Mouse (Mus musculus) ES-E14 (cell line): Measurements from ENCODE around the gene Stau1. TPM values are rescaled to one million over a fixed set of nuclear protein-coding genes. Genes with fewer than 3 reads are reported as not detected.

ENCODE experiments used
- DNase-seq: peaks from one replicate; pipeline ENCODE4 v3.0.0-alpha.2; 2013; ENCODE audit warnings: low read depth, low spot score
- H3K27ac ChIP-seq: 2 replicates; pipeline ENCODE4 v1.5.1; 2012; ENCODE audit warnings: low read depth, mild to moderate bottlenecking, low read length, moderate library complexity, mixed read lengths; ENCODE audit not compliant: poor library complexity, insufficient read depth, severe bottlenecking
- H3K36me3 ChIP-seq: 2 replicates; pipeline ENCODE4 v1.6.1; 2012; ENCODE audit warnings: mild to moderate bottlenecking, low read length, moderate library complexity, mixed read lengths; ENCODE audit not compliant: control insufficient read depth, poor library complexity, insufficient read depth, severe bottlenecking
- H3K4me1 ChIP-seq, 2 experiments: fragments of 150-350 bp in 1 of 2; sonication (generic) in 1 of 2; 2 replicates each; pipeline ENCODE4 v1.6.1; 2012; ENCODE audit warnings: low read length in 2 of 2, mild to moderate bottlenecking in 1 of 2, mixed read lengths in 1 of 2; ENCODE audit not compliant: control insufficient read depth in 2 of 2, insufficient read depth in 2 of 2, poor library complexity in 1 of 2
- H3K4me3 ChIP-seq, 2 experiments: fragments of 150-350 bp in 1 of 2; sonication (generic) in 1 of 2; 2 replicates each; pipeline ENCODE4 v1.5.1; 2012; ENCODE audit warnings: low read length in 2 of 2, low read depth in 1 of 2, mild to moderate bottlenecking in 1 of 2, mixed read lengths in 1 of 2; ENCODE audit not compliant: insufficient read depth in 1 of 2, poor library complexity in 1 of 2, severe bottlenecking in 1 of 2
- H3K9ac ChIP-seq: 2 replicates; pipeline ENCODE4 v1.6.1; 2012; ENCODE audit warnings: low read depth, mild to moderate bottlenecking, low read length, mixed read lengths; ENCODE audit not compliant: poor library complexity, insufficient read depth, severe bottlenecking
- H3K9me3 ChIP-seq: fragments of 150-350 bp; sonication (generic); 2 replicates; pipeline ENCODE4 v1.6.1; 2012; ENCODE audit warnings: low read depth, mild to moderate bottlenecking, low read length; ENCODE audit not compliant: control insufficient read depth, insufficient read depth
- CHD2 ChIP-seq: IDR thresholded peaks from 2 replicates; pipeline ENCODE4 v1.6.1; 2014; ENCODE audit warnings: mild to moderate bottlenecking, low read depth, low read length, inconsistent platforms
- HCFC1 ChIP-seq: IDR thresholded peaks from 2 replicates; pipeline ENCODE4 v1.6.1; 2012; ENCODE audit warnings: low read length, inconsistent platforms, borderline replicate concordance; ENCODE audit not compliant: insufficient read depth
- MAFK ChIP-seq: IDR thresholded peaks from 2 replicates; pipeline ENCODE4 v1.6.1; 2014; ENCODE audit warnings: mild to moderate bottlenecking, low read depth, low read length, inconsistent platforms; ENCODE audit not compliant: insufficient read depth
- ZC3H11A ChIP-seq: IDR thresholded peaks from 2 replicates; pipeline ENCODE4 v1.6.1; 2012; ENCODE audit warnings: low read depth, mild to moderate bottlenecking, inconsistent platforms, low read length, borderline replicate concordance
- ZNF384 ChIP-seq: IDR thresholded peaks from 2 replicates; pipeline ENCODE4 v1.6.1; 2012; ENCODE audit warnings: low read depth, low read length, inconsistent platforms
- in situ Hi-C, 2 experiments: fragments of 600-800 bp; cut with MboI; formaldehyde crosslinking; loops; one replicate each; pipeline ENCODE4 v1.15.1; 2025; ENCODE audit warnings: low sequenced_read_pairs in 2 of 2, inconsistent platforms in 1 of 2; ENCODE audit not compliant: unreplicated experiment in 2 of 2
- total RNA-seq: library from RNA; depleted of rRNA; stranded (reverse); fragments of 300-350 nt; gene quantifications from 2 replicates; pipeline ENCODE4 v1.2.3, GENCODE M21; 2012

Stau1 gene
- total RNA-seq, 1 experiment = 24.1 TPM

DNA sequence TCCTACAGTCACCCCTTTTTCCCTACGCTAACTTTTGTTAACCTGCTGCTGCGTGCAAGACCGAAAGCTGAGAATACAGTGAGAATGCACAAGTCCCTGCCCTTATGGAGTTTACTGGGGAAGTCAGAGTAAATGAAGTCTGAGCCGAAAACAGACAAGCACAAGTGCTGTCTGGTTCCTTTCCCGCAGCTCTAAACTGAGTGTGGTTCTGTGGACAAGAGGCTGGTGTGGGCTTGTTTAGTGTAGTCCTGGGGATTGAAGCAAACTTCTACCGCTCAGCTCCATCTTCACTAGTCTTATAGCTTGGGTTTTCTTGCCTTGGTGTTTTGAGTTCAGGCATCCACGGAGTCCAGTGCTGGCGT is 415 bp upstream of the Stau1 start:
- DNase-seq = no peak
- TF ChIP-seq HCFC1 = no peak
- TF ChIP-seq CHD2 = no peak
- no peak for TF ChIP-seq ZC3H11A
- TF ChIP-seq MAFK = no peak
- no peak for TF ChIP-seq ZNF384
- Histone ChIP-seq H3K4me3 (peak overlapping the region; percentile 67 to 86), H3K4me1 (no peaks in the 10 kb centered on the region), H3K36me3 (no peaks in the 10 kb centered on the region), H3K9me3 (no peaks in the 10 kb centered on the region), H3K27ac (0 out of 2 replicates have a peak overlapping the region, but pooled peaks have one; percentile 34), H3K9ac (peak overlapping the region; percentile 77)
- in situ Hi-C loops = no loop called here

DNA sequence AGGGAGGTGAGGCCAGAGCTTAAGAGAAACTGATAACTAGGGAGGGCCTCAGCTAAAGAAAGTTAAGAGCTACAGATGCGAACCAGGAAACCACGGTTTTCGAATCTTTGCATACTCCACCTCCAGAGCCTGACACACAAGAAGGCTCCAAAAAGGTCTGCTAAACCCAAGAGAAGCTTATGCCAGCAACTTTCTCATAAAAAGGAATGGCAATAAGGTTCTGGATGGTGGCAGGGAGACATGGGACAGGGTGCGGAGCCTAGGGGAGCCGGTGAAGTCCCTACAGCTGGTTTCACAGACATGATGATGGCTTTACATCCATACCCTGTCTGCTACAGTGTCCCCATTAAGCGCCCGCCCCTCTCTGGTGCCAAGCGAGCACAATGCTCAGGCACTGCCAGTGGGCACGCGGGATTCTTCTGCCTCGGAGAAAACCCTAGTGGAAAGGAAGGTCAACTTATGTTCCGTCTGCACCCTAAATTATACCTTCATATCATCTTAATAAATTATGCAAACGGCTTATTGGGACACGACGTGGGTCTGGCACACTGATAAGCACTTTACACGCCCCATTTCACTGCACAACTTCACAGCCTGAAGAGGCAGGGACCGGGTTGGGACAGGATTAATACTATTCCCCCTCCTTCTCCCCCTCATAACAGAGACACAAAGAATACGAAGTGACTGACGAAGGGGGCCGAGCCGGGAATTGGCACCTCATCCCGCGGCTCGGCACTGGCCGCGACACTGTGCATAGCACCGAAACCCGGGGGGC is 891 bp downstream of the Stau1 start:
- Histone ChIP-seq H3K4me1 (no peaks in the 10 kb centered on the region), H3K36me3 (no peaks in the 10 kb centered on the region), H3K9me3 (no peaks in the 10 kb centered on the region), H3K4me3 (peak overlapping the region; percentile 97 to 100), H3K27ac (no peak overlapping the region), H3K9ac (peak overlapping the region; percentile 98)
- TF ChIP-seq ZNF384 = no peak
- TF ChIP-seq MAFK = no peak
- TF ChIP-seq ZC3H11A = no peak
- TF ChIP-seq CHD2 = no peak
- no peak for TF ChIP-seq HCFC1
- in situ Hi-C loops = no loop called here
- DNase-seq = no peak

- Histone ChIP-seq H3K4me3 (no peak overlapping the region), H3K4me1 (no peaks in the 10 kb centered on the region), H3K36me3 (no peaks in the 10 kb centered on the region), H3K9me3 (no peaks in the 10 kb centered on the region), H3K9ac (no peak overlapping the region), H3K27ac (no peak overlapping the region)
- no peak for DNase-seq
- no peak for TF ChIP-seq MAFK
- no peak for TF ChIP-seq HCFC1
- no peak for TF ChIP-seq ZC3H11A
- TF ChIP-seq CHD2 = no peak
- no peak for TF ChIP-seq ZNF384
- in situ Hi-C loops = no loop called here
Measured at GRCm38 (mm10) chr2:166991945-166992344, 4.2 kb downstream of the Stau1 start.

GRCm38 (mm10) chr2:166990861-166991260 is 5.2 kb downstream of the Stau1 start:
- no peak overlapping the region for H3K27ac ChIP-seq
- no peak for DNase-seq
- in situ Hi-C loops = no loop called here
- no peaks in the 10 kb centered on the region for H3K36me3 ChIP-seq
- H3K9me3 ChIP-seq = no peaks in the 10 kb centered on the region
- TF ChIP-seq CHD2 = no peak
- no peak for TF ChIP-seq HCFC1
- TF ChIP-seq ZC3H11A = no peak
- no peak for TF ChIP-seq MAFK
- TF ChIP-seq ZNF384 = no peak
- no peak overlapping the region for H3K4me3 ChIP-seq
- no peaks in the 10 kb centered on the region for H3K4me1 ChIP-seq
- no peak overlapping the region for H3K9ac ChIP-seq
